Mouse (Mus musculus) B cell, adult 2 months (primary cell): ENCODE measurements around the gene Dbndd1.
"Not testable (repeated sequence)": the region's sequence is repeated elsewhere in the genome, so short reads cannot be mapped to it uniquely, and the experiment has no call there.

ENCODE experiments used
- DNase-seq, 2 experiments: peaks; one replicate each; pipeline ENCODE4 v3.0.0; 2022

Dbndd1 gene

DNA sequence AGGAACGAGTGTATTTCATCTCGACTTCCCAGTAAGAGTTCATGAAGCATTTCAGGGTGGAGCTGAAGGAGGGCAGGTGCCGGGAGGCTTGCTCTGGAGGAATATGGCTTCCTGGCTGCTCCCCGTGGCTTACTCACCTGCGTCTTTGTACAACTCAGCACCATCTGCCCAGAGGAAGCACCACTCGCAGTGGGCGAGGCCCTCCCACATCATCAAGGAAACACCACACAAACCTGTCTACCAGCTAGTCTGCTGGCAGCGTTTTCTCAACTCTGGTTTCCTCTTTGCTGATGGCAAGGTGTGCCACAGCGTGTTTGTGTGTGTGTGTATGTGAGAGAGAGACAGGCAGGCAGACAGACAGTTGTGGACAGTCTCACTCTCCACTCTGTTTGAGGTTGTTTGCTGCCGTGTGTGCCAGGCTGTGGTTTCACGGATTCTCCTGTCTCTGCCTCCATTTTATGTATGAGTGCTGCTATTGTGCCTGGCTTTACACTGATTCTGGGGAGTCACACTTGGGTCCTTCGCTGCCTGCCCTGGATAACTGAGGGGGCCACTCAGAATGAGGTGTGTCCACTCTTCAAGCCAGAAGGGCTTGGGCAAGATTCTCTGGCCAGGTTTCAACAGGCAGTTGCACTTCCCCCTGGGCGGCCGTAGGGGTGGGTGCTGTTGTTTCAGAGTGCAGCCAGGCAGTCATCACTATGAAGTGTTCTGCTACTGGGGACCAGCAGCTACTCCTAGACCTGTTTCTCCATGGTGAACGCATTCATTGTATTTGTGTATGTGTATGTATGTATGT is 23.8 kb downstream of the Dbndd1 start:
- DNase-seq, result no peak

DNA sequence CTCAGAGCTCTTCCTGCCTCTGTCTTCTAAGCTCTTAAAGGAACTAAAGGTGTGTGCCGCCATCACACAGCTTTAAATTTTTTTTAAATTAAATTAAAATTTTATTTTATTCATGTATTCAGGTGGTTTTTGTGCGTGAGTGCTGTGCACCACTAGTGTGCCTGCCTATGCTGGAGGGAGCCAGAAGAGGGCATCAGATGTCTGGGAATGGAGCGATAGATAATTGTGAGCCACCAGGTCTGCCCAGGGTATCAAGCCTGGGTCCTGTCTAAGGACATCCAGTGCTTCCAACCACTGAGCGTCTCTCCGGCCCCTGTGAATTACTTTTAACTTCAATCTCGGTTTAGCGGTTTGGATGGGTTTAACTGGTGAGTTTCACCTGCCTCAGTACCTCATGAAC is 32.6 kb downstream of the Dbndd1 start:
- DNase-seq, result peak in 1 of 2 experiments; percentile 19

DNA sequence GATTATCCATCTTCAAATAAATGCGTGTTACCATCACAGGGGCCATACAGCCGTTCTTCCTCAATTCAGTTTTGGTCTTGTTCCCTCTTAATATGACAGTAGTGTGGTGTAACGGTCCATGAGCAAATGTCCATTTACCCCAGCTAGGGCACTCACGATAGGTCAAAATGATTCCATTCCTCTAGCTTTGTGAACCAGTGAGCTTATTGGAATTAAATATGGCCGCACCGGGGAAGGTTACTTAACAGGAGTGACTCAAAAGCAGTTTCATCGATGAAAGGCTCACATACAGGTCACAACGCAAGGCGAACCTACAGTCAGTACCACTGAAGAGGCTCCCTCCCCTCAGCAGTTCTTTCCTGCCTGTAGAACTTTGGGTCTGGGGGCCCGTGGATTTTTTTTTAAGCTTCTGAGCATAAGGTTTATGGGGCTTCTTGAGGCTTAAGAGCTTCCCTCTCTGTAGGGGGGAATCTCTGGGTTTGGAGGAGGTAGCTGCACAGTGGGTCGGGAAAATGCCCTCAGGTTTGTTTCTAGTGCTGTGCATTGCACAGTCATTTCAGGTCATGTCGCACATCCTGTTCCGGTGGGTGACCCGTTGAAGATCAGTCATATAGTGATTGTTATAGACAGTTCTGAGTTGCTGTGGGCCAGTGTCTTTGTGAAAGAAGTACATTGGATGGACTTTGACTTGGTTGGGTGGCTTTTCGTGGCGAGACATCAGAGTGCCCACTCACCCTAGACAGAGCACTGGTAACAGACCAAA is 36.6 kb downstream of the Dbndd1 start:
- no peak for DNase-seq

DNA sequence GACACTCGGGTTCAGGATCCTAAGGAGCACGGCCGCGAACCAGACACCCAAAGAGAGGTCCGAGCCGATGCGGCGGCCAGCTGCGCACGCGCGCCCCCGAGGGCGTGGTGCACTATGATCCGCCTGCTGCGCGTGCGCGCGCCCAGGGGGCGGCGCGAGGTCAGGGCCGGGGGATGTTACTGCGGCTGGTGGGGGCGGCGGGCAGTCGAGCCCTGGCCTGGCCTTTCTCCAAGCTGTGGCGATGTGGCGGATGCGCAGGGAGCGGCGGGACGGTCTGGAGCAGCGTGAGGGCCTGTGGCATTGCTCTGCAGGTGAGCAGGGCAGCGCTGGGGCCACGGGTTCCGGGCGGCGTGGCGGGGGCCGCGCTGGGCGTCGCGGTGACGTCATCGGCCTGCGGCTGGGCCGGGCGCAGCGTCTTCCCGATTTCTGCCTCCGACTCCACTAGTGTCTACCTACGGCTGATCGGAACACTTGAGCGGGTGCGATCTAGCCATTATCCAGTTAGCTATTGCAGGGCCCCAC is 37.5 kb downstream of the Dbndd1 start, which contains the start of gene Afg3l1:
Afg3l1 (plus strand) TSS at position 167 of the 522 bp plus-strand sequence.
- DNase-seq, result peak; percentile 93 to 96

DNA sequence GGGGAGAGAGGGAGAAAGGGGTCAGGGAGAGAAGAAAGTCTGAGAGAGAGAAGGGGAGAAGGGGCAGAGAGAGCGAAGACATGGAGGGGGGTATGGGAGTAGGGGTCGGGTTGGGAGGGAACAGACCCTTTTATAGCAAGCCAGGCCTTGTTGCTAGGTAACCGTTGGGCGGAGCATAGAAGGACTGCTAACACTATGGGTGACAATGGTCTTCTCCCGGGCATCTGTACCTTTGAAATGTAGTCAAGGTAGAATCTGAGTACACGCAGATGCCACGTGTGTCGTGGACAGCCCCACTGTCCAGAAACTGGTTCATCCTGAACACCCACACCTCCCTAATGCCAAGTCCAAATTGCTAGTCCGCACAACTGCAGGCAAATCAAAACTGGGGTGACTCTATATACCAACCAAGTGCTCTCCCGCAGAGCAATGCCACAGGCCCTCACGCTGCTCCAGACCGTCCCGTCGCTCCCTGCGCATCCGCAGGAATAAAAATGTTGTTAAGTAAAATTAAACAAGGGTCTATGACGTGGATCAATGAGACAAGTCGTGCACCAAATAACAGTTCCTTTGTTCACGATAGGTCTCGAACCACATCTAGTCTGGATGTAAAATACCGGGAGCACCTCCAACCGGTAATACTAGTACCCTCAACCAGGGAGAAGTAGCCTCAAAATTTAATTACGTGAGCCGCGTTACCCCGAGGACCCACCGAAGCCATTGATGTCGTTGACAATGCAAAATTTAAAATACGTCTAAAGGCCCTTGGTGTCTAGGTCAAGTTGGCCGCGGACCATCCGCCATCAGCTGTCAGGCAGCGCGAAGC is 38.1 kb downstream of the Dbndd1 start:
- no peak for DNase-seq

DNA sequence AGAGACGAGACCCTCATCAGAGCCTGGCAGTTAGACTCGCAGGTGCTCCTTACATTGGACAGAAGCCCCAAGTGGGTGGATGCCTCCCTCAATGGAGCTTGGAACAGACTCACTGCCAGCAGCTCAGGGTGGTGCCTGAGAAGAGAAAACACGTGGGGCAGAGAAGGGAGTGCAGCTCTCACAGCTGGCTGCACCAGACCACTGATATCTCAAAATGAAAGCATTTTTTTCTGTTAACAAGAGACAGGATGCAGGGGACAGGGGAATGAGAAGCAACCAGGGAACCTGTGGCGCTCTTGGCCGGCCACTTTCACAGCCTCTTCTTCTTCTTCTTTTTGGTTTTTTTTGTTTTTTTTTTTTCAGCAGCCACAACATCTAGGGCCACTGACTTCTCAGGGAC is 40.7 kb downstream of the Dbndd1 start:
- DNase-seq, result not testable (repeated sequence)

DNA sequence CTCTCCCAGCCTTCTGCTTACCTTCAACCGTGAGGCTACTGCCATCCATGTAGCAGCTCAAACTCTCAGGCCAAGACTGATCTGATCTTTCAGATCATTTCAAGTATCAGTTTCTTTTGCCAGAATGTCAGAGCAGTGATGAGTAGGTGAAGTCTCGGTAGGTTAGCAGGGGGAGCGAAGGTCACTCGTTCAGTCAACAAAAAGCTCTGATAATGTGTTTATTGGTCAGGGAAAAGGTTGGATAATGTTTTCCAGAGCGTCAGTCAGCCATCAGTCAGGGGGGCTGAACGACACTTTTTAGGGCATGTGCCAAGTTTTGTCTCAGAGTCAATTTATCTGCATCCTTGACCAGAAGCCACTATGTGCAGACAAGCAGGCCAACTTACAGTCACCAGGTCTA is 42.3 kb downstream of the Dbndd1 start:
- not testable (repeated sequence) for DNase-seq

DNA sequence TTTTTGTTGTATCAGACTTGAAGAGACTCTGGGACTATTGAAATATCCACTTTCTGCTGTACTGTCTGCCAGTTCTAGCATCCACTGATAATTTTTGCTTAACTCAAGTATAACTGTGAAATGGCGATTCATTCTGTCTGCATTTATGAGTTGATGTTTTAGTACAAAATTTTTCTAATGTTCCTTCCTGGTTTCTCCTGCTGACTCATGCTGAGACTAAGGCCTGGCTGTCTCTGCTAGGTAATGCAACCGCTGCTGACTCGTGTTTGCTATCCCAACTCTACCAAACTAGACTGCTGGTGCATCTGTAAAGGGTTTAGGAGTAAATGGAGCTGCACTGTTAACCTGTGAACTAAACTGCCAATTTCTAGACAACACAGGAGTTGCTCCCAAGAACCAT is 47.8 kb downstream of the Dbndd1 start:
- DNase-seq, result no peak

DNA sequence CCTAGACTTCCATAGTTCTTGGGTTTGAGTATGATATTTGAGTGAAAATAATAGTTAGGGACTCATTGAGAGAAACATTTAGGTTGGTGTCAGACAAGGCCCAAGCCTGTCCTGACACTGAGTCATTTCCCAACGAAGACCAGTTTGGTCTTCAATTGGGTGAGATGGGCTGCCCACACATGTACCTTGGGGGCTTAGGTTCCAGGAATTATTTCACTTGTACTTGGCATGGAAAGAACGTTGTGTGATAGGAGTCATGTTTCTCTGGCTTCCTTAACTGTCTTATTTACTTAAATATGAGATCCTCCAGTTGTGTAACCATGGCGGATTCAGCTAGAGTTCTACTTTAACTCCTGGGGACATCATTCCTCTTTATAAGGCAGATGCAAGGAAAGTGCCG is 51.6 kb downstream of the Dbndd1 start:
- no peak for DNase-seq
